Mouse (Mus musculus): ENCODE results near the gene Lrrc19.
"Not testable (repeated sequence)": the region's sequence is repeated elsewhere in the genome, so short reads cannot be mapped to it uniquely, and the experiment has no call there.

Lrrc19 gene

DNA sequence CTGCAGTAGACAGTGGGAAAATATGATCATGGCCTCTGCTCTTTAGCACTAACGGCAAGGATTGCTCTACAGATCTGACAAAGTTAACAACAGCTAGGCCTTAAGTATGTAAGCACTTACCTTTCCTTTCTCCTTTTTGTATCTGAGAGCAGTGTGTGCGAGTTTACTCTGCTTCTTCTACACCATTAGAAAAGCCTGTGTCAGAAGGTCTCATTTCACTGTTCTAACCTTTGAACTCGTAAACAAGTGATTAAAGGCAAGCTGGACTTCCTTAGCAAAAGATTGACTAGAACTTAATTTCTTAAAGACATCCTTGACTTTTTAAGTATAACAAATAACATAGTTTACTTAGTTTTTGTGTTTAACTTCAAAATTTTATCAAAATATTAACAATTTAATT lies at the start of gene Lrrc19:
Gene Lrrc19, minus strand, starts transcription at position 225 of the 400 bp plus-strand sequence.
- DNase-seq (ENCODE audit: low read depth, low spot score) = no peak

DNA sequence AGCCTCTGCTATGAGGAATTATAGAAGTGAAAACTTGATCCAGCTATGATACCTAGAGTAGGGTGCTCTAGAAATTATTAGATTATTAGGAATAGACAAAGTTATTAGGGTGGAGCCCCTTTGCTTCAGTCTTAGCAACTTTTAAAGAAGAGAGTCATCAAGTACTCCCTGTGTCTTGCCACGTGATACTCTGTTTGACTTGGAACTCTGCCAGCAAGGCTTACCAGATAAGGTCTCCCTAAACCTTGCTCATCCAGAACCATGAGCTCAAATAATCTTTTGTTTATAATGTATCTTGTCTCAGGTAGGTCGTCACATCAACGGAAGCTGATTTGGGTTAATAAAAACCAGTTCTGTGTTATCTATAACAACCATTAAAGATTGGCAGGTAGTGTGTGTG lies 46.4 kb upstream of the Lrrc19 start:
- DNase-seq (ENCODE audit: low read depth, low spot score) = no peak

DNA sequence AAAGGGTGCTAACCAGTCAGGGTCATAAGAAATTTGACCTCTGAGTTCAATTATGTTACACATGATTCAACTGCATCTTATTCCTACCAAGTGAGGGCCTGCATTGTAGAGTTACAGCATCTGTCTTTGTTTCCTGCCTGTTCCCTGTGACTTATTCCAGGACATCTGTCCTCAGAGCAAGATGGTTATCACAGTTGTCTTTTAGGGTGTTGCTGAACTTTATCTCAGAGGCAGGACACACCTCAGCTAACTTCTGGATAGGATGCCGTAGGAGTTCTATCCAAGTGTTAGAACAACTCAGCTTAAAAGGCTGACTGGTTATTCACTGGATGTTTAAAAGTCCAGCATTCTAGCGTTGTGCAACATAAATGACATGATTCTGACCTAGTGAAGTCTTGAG lies 42.2 kb upstream of the Lrrc19 start:
- no peak for DNase-seq (ENCODE audit: low read depth, low spot score)

GRCm38 (mm10) chr4:94691078-94691477 lies 41.1 kb upstream of the Lrrc19 start:
- no peak for DNase-seq (ENCODE audit: low read depth, low spot score)

- DNase-seq (ENCODE audit: low read depth, low spot score) = not testable (repeated sequence)
Observed at GRCm38 (mm10) chr4:94689804-94690203, 39.9 kb upstream of the Lrrc19 start.

DNA sequence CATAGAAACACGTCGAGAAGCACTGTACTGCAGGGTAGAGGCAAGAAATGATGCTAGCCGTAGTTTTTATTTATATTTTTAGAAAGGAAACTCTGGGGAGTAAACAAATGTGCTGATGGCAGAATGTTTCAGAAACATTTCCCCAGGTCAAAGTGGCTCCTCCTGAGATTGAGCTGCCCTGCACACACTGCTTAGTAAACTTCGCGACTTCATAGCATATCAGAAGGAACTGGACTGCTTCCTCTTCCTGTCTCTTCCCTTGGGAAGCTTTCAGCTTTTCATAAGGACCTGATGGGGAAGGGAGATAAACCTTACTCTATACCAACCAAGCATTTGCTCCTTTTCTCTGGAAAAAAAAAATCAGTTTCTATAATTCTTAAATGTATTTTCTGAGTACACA lies 33.4 kb upstream of the Lrrc19 start:
- no peak for DNase-seq (ENCODE audit: low read depth, low spot score)

DNA sequence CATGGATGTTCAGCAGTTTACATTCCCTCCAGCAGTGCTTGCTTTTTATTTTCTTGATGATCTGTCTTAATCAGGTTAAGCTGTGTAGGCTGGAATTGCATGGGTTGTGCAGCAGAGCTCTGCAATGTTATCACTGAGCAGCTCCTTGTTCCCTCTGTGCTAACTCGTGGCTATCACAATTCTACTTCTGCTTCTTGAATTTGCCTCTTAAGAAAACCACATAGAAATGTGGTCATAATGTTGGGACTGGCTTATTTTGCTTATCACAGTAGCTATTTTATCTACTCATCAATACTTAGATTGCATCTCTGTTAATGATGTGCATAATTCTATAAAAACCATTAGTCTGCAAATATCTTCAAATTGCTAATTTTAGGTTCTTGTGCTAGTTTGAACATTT lies 32.1 kb upstream of the Lrrc19 start:
- no peak for DNase-seq (ENCODE audit: low read depth, low spot score)

DNA sequence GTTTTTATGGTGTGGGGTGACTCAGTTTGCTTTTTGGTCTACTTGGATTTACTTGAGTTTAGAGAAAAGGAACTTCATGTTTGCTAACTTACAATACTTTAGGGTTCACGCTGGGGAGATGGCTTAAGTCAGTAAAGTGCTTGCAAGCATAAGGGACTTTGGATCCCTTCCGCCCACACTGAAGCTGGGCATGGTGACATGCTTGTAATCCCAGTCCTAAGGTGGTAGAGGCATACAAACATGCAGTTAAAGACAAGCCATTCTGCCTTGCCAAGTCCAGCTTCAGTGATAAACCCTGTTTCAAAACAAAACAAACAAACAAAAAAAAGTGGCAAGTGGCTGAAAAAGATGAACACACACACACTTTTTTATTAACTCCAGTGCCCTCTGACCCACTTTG lies 31.2 kb upstream of the Lrrc19 start:
- no peak for DNase-seq (ENCODE audit: low read depth, low spot score)

- no peak for DNase-seq (ENCODE audit: low read depth, low spot score)
Observed at GRCm38 (mm10) chr4:94680662-94681061, 30.7 kb upstream of the Lrrc19 start.

GRCm38 (mm10) chr4:94669718-94670117 lies 19.8 kb upstream of the Lrrc19 start:
- DNase-seq (ENCODE audit: low read depth, low spot score) = peak; percentile 35

DNA sequence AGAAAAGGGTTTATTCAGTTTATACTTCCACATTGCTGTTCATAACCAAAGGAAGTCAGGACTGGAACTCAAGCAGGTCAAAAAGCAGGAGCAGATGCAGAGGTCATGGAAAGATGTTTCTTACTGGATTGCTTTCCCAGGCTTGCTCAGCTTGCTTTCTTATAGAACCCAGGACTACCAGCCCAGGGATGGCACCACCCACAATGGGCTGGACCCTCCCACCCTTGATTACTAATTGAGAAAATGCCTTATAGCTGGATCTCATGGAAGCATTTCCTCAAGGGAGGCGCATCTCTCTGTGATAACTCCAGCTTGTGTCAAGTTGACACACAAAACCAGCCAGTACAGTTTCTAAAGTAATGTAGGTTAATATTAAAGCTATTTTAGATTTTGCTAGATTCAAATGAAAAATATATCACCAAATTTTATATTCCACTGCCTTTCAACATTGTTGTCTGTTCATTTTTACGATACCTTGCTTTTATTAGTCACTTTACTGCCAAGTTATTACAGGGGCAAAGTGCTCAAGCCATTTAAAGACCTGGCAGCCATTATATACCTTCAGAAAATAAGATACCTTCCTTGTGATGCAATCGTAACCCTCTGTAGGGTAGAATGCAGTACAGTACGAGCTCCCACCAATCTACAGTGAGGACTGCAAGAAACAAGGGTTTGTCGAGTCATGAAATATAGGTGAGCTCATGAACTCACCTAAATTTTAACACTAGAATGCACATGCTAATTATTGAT lies 657 bp upstream of the Lrrc19 start:
- DNase-seq (ENCODE audit: low read depth, low spot score) = not testable (repeated sequence)

- DNase-seq (ENCODE audit: low read depth, low spot score) = no peak
Observed at GRCm38 (mm10) chr4:94643141-94643540, 6.8 kb downstream of the Lrrc19 start.

GRCm38 (mm10) chr4:94620077-94620476 lies 29.9 kb downstream of the Lrrc19 start:
- no peak for DNase-seq (ENCODE audit: low read depth, low spot score)

DNA sequence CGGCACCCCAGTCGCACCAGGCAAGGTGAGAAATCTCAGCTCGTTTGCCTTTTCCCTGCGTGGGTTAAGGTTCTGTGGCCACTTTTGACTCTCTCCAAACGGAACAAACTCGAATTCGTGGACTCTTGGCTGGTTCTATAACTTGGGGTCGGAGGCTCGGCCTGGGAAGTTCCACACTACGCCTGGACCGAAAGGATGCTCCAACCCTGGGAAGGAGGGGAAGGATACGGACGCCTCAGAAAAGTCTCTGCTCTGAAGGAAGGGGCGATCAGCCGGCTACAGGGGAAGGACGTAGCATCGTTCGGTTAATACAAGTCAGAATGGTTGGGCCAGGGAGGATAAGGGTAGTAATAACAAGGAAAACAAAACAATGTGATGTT lies 35.3 kb downstream of the Lrrc19 start:
- no peak for DNase-seq (ENCODE audit: low read depth, low spot score)

DNA sequence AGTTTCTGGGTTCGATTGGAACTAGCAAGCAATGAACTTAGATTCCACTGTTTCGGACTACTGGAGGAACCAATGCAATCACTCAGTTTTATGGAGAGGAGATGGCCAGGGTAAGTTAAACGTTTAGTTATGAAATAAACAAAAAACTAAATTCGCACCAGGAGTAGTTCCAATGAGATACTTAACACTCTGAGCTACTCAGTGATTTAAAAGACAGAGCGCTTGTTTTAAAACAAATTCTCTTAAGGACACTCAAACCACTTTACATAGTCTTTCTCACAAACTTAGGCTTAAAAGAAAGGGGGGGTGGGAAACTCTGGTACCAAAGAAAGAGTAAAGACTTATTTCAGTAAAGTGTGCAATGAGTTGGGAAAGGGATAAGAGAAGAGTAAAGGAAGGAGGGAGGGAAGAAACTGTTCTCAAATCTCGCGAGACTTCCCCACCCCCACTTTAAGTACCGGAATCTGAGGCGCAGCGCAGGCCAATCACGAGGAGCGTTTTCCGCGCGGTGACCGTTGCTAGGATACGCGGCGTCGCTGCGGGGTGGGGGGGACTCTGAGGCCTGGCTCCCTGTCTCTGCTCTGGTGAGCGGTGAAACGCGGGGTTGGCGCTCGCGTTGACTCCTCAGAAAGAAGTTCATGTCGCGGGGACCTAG lies 35.8 kb downstream of the Lrrc19 start, which contains the start of gene Ift74:
Gene Ift74, plus strand, starts transcription at position 520 of the 655 bp plus-strand sequence.
- DNase-seq (ENCODE audit: low read depth, low spot score) = peak; percentile 97

GRCm38 (mm10) chr4:94610339-94610738 lies 39.6 kb downstream of the Lrrc19 start:
- no peak for DNase-seq (ENCODE audit: low read depth, low spot score)

- DNase-seq (ENCODE audit: low read depth, low spot score) = no peak
Observed at GRCm38 (mm10) chr4:94605591-94605990, 44.4 kb downstream of the Lrrc19 start.

GRCm38 (mm10) chr4:94604452-94605019 lies 45.4 kb downstream of the Lrrc19 start:
- no peak for DNase-seq (ENCODE audit: low read depth, low spot score)

DNA sequence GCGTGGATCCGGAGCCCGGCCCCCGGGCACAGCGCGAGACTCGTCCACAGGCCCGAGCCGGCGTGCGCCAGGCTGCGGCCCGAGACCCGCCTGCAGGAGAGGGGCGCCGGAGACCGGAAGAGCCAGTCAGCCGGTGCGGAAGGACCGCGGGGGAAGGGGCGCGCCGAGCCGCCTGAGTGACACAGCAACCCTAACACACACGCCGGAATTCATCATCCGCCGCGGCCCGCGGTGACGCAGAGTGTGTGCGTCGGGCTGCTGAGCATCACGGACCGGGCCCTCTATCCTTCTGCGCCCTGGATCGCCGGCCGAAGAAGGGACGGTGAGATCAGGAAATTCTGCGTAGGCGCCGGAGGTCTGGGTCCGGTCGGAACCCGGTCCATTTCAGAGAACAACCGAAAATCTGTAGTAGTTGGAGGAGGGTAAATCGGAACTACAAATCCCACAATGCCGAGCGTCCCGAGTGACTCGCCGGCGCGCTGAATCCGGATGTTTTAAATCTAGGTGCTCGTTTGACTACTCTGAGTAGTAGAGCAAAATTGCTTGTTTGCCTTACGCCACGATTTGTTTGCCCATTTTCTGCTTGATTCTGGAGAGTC lies 46.8 kb downstream of the Lrrc19 start, which contains the start of gene Plaa:
Gene Plaa, minus strand, starts transcription at position 214 of the 599 bp plus-strand sequence.
- peak; percentile 92 for DNase-seq (ENCODE audit: low read depth, low spot score)

GRCm38 (mm10) chr4:94602496-94603030 lies 47.4 kb downstream of the Lrrc19 start:
- no peak for DNase-seq (ENCODE audit: low read depth, low spot score)

GRCm38 (mm10) chr4:94601395-94601794 lies 48.5 kb downstream of the Lrrc19 start:
- DNase-seq (ENCODE audit: low read depth, low spot score) = no peak

DNA sequence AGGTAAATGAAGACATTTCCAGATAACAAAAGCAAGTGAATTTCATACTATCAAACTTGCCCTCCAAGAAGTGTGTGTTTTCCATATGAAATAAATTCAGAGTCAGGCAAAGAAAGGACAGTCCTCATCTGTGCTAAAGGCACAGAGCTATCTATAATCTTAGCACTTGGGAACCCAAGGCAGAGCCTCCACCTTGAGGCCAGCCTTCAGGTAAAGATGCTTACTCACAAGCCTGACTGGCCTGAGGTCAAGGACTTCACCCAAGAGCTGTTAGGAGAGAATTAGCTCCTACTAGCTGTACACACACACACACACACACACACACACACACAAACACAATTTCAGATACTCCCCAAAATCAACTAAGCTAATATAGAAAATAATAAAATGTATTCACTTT lies 57.2 kb downstream of the Lrrc19 start:
- DNase-seq (ENCODE audit: low read depth, low spot score) = no peak
